ENCODE assay signal across 9 mouse cellular contexts in genomic region chr2:35928133-35928532, GRCm38 (mm10). TPM values are rescaled to one million over a fixed set of nuclear protein-coding genes. Genes with fewer than 3 reads are reported as not detected.
DNase-seq lines count a peak whose midpoint lies in the region; ATAC-seq lines count a peak whose summit lies in the region.
"Had no signal": no experiment of that assay in that cellular context is flagged by ENCODE, and none has a peak within 500 bp of the region (broad histone marks: within the 10 kb centered on the region; RNA-seq: fewer than 3 reads in every experiment).

No protein-coding gene starts in this region.

- peaks cover 2% of the 10 kb centered on the region; the same call in 1 of the 2 replicates for H3K27me3 ChIP-seq in hindbrain, embryonic 11.5 days (ENCODE audit: control insufficient read depth, insufficient read depth, low read length)
- H3K27me3 ChIP-seq in midbrain, embryonic 14.5 days (ENCODE audit: control insufficient read depth, insufficient read depth, low read length), result no peaks in the 10 kb centered on the region

- H3K36me3 ChIP-seq in hindbrain, embryonic 11.5 days (ENCODE audit: control insufficient read depth, insufficient read depth, low read length), result no peaks in the 10 kb centered on the region
- no peaks in the 10 kb centered on the region for H3K36me3 ChIP-seq in midbrain, embryonic 14.5 days (ENCODE audit: control insufficient read depth, insufficient read depth, low read length)
- H3K36me3 ChIP-seq: limb, embryonic 12.5 days had no signal

- WGBS in hindbrain, embryonic 11.5 days, result 74% methylated on average over 6 of the region's 6 CpGs
- 89% methylated on average over 6 of the region's 6 CpGs for WGBS in midbrain, embryonic 14.5 days

- peak; percentile 26 for DNase-seq in kidney, postnatal 14 days
- no peak for DNase-seq in kidney, postnatal 25 days
- DNase-seq in gastrocnemius, postnatal 14 days, result peak; percentile 45
- DNase-seq in layer of hippocampus, adult 18-20 months (ENCODE audit: low spot score in 2 of 2), result peak; percentile 40 to 64
- peak; percentile 9 for DNase-seq in lung, postnatal 36 days
- no peak for DNase-seq in hindbrain, embryonic 11.5 days (ENCODE audit: low spot score)
- no peak for DNase-seq in midbrain, embryonic 14.5 days

- no peak overlapping the region for H3K9ac ChIP-seq in hindbrain, embryonic 11.5 days (ENCODE audit: low read depth, low read length)
- no peak overlapping the region for H3K9ac ChIP-seq in midbrain, embryonic 14.5 days (replicated peaks; ENCODE audit: low read length)
- H3K9ac ChIP-seq: limb, embryonic 12.5 days had no signal

- H3K9me3 ChIP-seq in hindbrain, embryonic 11.5 days (ENCODE audit: control insufficient read depth, low read length), result no peaks in the 10 kb centered on the region
- no peaks in the 10 kb centered on the region for H3K9me3 ChIP-seq in midbrain, embryonic 14.5 days (ENCODE audit: control insufficient read depth, low read length)
- H3K9me3 ChIP-seq: limb, embryonic 12.5 days had no signal

- intact Hi-C loops in gastrocnemius, postnatal 14 days (cut with DNase I; ENCODE audit: low total_unique reads), result loop anchor here (2.0 kb wide), 1 partner anchor 383 kb away; no protein-coding TSS in a partner anchor

- no peak overlapping the region for H3K4me2 ChIP-seq in hindbrain, embryonic 11.5 days (replicated peaks; ENCODE audit: low read depth, low read length)
- H3K4me2 ChIP-seq in midbrain, embryonic 14.5 days (ENCODE audit: low read length), result no peak overlapping the region
- H3K4me2 ChIP-seq: limb, embryonic 12.5 days had no signal

- ATAC-seq in inflammation-experienced regulatory T-cells, adult 6 months, result no peak
- ATAC-seq in hindbrain, embryonic 11.5 days (ENCODE audit: low FRiP score), result no peak
- ATAC-seq in midbrain, embryonic 14.5 days (ENCODE audit: low FRiP score, low TSS enrichment), result no peak

- H3K4me1 ChIP-seq in hindbrain, embryonic 11.5 days (replicated peaks; ENCODE audit: control insufficient read depth, insufficient read depth, low read length), result no peaks in the 10 kb centered on the region
- H3K4me1 ChIP-seq in midbrain, embryonic 14.5 days (ENCODE audit: control insufficient read depth, insufficient read depth, low read length), result no peaks in the 10 kb centered on the region
- H3K4me1 ChIP-seq: limb, embryonic 12.5 days had no signal

- H3K4me3 ChIP-seq in hindbrain, embryonic 11.5 days (ENCODE audit: low read depth, low read length), result no peak overlapping the region
- H3K4me3 ChIP-seq in midbrain, embryonic 14.5 days (replicated peaks; ENCODE audit: low read depth, low read length), result no peak overlapping the region
- H3K4me3 ChIP-seq: limb, embryonic 12.5 days had no signal

- H3K27ac ChIP-seq in hindbrain, embryonic 11.5 days (ENCODE audit: low read depth, low read length), result no peak overlapping the region
- no peak overlapping the region for H3K27ac ChIP-seq in midbrain, embryonic 14.5 days (replicated peaks; ENCODE audit: low read depth, low read length)
- H3K27ac ChIP-seq: limb, embryonic 12.5 days had no signal

RNA-seq across cellular contexts. Expression of gene Ttll11, which starts 51.6 kb away (rescaled TPM):
- total RNA-seq in gastrocnemius, postnatal 14 days (2021), result 1 to 10 TPM; 2.5 to 2.9 TPM
- 10 to 100 TPM; 35.2 to 36.8 TPM for total RNA-seq in layer of hippocampus, adult 18-20 months (2021)
- not detected for polyA plus RNA-seq in inflammation-experienced regulatory T-cells, adult 6 months (2017; shearing (Covaris generic))
- polyA plus RNA-seq in hindbrain, embryonic 11.5 days (2014; fragmentation: Nextera tagmentation; extraction: Ambion mirVana), result 1.3 and 1.9 TPM in 2 replicates
- polyA plus RNA-seq in midbrain, embryonic 14.5 days (2014; fragmentation: Nextera tagmentation; extraction: Ambion mirVana), result 5.1 and 6.4 TPM in 2 replicates

Comparison
In these comparisons a context has a peak if more than half of its experiments do, and no peak if none do; other contexts are left out.
1. DNase-seq: peak in kidney, postnatal 14 days (single experiment), gastrocnemius, postnatal 14 days (single experiment), layer of hippocampus, adult 18-20 months (2 of 2) and lung, postnatal 36 days (single experiment); none in kidney, postnatal 25 days (0 of 2), hindbrain, embryonic 11.5 days (single experiment) and midbrain, embryonic 14.5 days (single experiment).